Mouse (Mus musculus) heart, postnatal 0 days (tissue): ENCODE data around the gene Tpst1.

Experiments used
- CTCF ChIP-seq: IDR thresholded peaks from 2 replicates; pipeline ENCODE4 v1.5.1; 2016; ENCODE audit warnings: antibody characterized with exemption, control low read depth, low read depth
- EP300 ChIP-seq: IDR thresholded peaks from 2 replicates; pipeline ENCODE4 v1.6.1; 2016; ENCODE audit warnings: antibody characterized with exemption, low read depth

DNA sequence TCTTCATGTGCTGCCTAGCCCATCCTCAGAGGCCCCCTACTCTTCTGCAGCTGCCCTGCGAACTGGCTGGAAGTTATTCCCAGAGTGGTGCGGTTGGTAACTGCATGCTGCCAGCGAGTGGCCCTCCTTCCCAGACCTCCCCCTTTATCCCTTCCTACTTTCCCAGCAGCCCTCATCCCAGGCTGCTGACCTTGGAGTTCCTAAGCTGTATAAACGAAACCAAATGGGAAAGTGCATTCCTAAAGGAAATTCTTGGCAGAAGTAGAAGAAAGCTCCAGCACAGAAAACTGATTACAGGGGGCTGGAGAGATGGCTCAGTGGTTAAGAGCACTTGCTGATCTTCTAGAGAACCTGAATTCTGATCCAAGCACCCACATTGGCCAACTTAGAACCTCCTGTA lies 68.9 kb downstream of the Tpst1 start:
- TF ChIP-seq CTCF, result no peak
- TF ChIP-seq EP300, result no peak
